Mouse (Mus musculus) embryonic stem cell, embryonic (primary cell): ENCODE data around the gene Dpep1.

ENCODE experiments used
- CTCF ChIA-PET, 4 experiments: fragments of 300-600 bp in 2 of 4; fragments of 350-600 bp in 2 of 4; sonication (Branson Sonifier 250); formaldehyde crosslinking; loops; one replicate each; lab custom pipeline; 2022; ENCODE audit warnings: inconsistent platforms in 2 of 4; lab: Charles Lee
- POLR2A ChIA-PET, 4 experiments: fragments of 300-600 bp in 2 of 4; fragments of 350-600 bp in 2 of 4; sonication (Branson Sonifier 250); formaldehyde crosslinking; loops; one replicate each; lab custom pipeline; 2022; ENCODE audit warnings: antibody characterized with exemption in 4 of 4, inconsistent platforms in 1 of 4; lab: Charles Lee

Gene Dpep1

DNA sequence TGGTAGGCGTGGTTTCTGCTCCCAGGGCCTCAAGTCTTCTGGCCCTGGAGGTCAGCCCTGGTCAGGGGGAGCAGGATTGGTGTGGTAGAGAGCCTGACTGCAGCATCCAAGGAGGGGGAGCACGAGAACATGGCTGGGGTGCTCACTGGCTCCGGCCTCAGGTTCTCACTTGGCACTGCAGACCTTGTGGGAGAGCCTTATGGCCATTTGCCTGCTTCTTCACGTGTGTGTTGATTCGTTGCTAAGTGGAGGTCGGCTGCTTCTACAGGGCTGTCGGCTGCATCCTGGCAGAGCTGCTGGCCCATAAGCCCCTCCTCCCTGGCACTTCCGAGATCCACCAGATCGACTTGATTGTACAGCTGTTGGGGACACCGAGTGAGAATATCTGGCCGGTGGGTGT is 44.3 kb downstream of the Dpep1 start:
- ChIA-PET POLR2A (interaction anchor here in 2 of 4 experiments (1.1 to 1.6 kb wide), 2 partner anchors 9 to 124 kb away, joined by 3 to 6 read pairs; no protein-coding TSS in a partner anchor), CTCF (interaction anchor here in 1 of 4 experiments (1.5 kb wide), 1 partner anchor 18 kb away, joined by 4 read pairs; the partner anchor contains the start of genes Chmp1a and Spata33)

DNA sequence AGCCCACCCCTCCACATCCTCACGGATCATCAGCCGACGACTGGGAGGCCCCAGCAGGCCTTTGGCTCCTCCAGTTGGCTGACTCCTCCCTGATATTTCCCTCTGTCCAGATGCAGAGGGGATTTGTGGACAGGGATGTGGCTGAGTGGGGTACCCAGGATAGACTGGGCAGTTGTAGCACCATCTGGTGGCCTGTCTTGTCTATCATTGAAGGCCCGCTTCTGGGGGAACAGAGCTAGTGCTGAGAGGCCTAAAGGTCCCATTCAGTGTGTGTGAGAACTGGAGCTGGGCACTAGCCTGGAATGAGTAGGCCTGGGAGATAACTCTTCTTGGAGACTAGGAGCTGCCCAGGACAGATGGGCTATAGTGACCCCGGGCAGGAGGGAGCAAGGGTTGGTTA is 45.7 kb downstream of the Dpep1 start:
- POLR2A ChIA-PET, result interaction anchor here in 3 of 4 experiments (0.5 to 9.1 kb wide), 12 partner anchors 12 to 124 kb away, joined by 3 to 53 read pairs (median 5); partner anchors contain the start of genes Chmp1a (in 2 of the 3), Spata33 (in 2 of the 3), Vps9d1 (in 1 of the 3) and Zfp276 (in 1 of the 3)
- CTCF ChIA-PET, result interaction anchor here in 3 of 4 experiments (0.5 to 3.5 kb wide), 13 partner anchors 8 to 297 kb away, joined by 3 to 19 read pairs (median 4); partner anchors contain the start of genes Chmp1a (in 3 of the 3) and Spata33 (in 3 of the 3)

DNA sequence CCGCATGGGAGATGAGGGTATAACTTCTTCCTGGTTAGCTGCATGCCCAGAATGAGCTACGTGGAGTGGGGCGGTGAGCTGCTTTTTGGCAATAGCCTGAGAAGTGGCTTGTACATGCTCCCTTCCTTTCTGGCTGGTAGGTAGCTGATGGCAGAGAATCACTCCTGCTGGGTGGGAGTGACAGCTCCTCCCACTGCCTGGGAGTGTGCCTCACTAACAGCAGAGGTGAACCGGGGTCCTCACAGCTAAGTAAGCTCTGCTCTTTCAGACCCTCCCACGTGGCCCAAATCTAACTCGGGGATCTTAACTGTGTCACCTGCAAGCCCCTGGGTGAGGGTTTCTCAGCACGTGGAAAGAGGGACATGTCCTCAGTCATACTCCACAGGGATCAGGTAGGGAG is 46.5 kb downstream of the Dpep1 start:
- CTCF ChIA-PET, result interaction anchor here (0.8 to 3.5 kb wide), 14 partner anchors 8 to 210 kb away, joined by 3 to 19 read pairs (median 5); partner anchors contain the start of genes Chmp1a (in 2 of the 4) and Spata33 (in 2 of the 4)
- POLR2A ChIA-PET, result interaction anchor here in 3 of 4 experiments (0.5 to 9.1 kb wide), 18 partner anchors 8 to 646 kb away, joined by 3 to 53 read pairs (median 8); partner anchors contain the start of genes Cdk10 (in 2 of the 3), Chmp1a (in 2 of the 3), Spata33 (in 2 of the 3) and Vps9d1 (in 1 of the 3)

DNA sequence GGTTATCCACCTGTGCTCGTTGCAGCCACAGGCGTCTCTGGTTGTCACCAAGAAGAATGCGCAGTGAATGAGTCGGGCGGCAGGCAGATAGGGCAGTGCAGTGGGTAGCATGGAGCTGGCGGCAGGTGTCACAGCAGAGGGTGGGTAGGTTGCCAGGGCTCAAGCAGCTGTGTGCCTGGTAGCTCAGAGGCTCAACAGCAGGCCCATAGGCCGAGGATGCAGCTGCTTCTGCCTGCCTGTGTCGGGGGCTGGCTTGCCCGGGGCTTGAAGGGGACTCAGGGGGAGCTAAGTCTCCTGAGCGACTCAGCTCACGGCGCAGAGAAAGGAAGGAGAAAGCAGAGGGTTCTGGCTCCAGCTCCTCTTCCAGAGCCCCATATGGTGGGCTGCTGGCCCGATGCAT is 47.3 kb downstream of the Dpep1 start:
- POLR2A ChIA-PET, result interaction anchor here (0.5 to 9.1 kb wide), 30 partner anchors 9 to 598 kb away, joined by 3 to 53 read pairs (median 5); partner anchors contain the start of genes Vps9d1 (in 3 of the 4), Zfp276 (in 3 of the 4), Cdk10 (in 2 of the 4) and Chmp1a (in 2 of the 4)
- CTCF ChIA-PET, result interaction anchor here in 3 of 4 experiments (0.6 to 3.5 kb wide), 15 partner anchors 9 to 411 kb away, joined by 3 to 19 read pairs (median 5); partner anchors contain the start of genes Chmp1a (in 1 of the 3), Mc1r (in 1 of the 3) and Spata33 (in 1 of the 3)

DNA sequence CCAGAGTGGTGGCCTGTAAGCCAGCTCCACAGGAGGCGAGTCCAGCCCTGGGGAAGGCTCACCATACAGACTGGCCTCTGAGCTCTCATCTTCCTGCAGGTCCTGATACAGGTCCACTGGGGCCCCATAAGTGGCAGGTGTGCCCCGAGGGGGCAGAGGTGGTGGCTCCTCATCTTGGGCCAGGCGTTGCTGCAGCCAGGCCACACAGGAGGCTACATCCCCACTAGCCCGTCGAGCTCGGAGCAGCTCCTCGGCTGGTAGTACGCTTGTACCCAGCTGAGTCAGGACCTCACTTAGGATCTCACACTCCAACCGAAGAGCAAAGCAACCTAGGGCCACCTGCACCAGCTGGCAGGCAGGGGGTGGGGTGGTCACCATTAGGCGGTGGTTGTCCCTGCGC is 47.7 kb downstream of the Dpep1 start:
- CTCF ChIA-PET, result interaction anchor here in 3 of 4 experiments (0.6 to 3.5 kb wide), 10 partner anchors 12 to 410 kb away, joined by 3 to 19 read pairs (median 6); partner anchors contain the start of genes Chmp1a (in 1 of the 3) and Spata33 (in 1 of the 3)
- POLR2A ChIA-PET, result interaction anchor here (0.5 to 9.1 kb wide), 36 partner anchors 8 to 598 kb away, joined by 3 to 53 read pairs (median 4); partner anchors contain the start of genes Vps9d1 (in 3 of the 4), Zfp276 (in 3 of the 4), Cdk10 (in 2 of the 4) and Chmp1a (in 2 of the 4)

DNA sequence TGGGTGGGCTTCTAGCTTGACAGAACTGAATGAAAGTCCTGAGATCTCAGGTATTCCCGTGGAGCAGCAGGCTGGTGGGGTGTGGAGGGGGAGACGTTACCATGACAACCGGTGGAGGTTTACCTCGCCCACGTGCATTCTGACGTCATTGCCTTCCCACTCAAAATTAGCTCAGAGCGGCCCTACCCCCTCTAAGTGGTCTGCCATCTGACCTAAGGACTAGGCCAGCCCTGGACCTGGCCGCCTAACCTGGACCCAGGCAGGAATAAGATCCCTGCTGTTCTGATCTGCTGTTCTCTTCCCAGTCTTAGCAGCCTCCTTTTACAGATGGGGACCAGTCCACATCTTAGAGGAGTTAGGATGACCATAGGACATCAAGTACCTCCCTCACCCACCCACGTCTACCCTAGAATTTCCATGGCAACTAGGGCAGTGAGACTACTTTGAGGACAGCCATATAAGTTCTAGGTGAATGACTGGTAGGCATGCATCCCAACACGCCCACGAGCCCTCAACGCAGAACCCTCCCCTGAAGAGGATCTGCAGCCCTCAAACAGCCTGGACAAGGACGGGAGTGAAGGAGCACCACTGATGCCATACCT is 49.0 kb downstream of the Dpep1 start:
- POLR2A ChIA-PET, result interaction anchor here (0.5 to 9.1 kb wide), 35 partner anchors 9 to 711 kb away, joined by 3 to 53 read pairs (median 5); partner anchors contain the start of genes Vps9d1 (in 3 of the 4), Zfp276 (in 3 of the 4), Cdk10 (in 2 of the 4) and Chmp1a (in 2 of the 4)
- CTCF ChIA-PET, result interaction anchor here in 3 of 4 experiments (0.5 to 3.5 kb wide), 8 partner anchors 11 to 172 kb away, joined by 3 to 19 read pairs (median 6); partner anchors contain the start of genes Chmp1a (in 2 of the 3), Spata33 (in 2 of the 3) and Mc1r (in 1 of the 3)

DNA sequence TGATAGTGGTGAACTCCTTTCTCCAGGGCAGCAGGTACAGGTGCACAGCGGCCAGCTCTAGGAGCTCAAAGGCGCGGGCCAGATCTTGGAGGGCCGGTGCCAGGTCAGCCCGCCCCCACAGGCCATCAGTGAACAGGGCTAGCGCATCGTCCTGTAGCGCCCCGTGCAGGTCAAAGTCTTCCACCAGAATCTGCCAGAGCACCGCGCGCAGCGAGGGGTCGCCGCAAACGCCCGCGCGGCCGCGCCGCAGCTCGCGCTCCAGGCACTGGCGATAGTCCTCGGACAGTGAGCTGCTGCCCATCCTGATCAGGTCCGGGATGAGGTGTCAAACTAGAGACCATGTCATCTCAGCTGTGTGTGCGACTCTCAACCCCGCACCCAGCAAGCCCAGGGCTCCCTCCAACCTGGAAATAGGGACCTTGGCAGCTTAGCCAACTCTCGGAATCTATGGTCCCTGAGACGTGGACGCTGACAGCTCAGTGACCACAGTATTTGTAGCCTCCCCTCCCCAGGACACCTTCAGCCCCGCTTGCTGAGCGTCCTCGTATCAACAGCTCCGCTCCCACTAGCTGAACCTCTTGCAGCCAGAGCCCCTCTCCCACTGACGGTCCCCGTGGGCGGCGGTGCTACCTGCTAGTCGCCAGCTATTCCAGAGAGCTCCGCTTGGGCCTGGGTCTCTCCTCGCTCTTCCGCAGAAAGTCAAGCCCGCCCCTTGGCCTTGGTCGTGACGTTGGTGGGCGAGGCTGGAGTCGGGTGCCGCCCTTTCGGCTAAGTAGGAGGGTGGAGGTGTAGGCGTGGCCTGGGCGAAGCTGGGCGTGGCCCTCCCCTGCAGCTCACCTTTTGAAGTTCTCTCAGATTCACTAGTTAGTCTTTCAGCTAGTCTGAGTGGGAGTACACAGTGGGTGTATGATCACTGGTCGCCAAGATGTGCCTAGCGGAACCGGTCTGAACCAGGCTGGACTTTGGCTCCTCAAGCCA is 49.8 kb downstream of the Dpep1 start, which contains the start of gene Spata2l:
Gene Spata2l, minus strand, starts transcription at position 714 of the 978 bp plus-strand sequence.
- ChIA-PET CTCF (interaction anchor here (0.5 to 2.0 kb wide), 24 partner anchors 9 to 1624 kb away, joined by 3 to 9 read pairs (median 4); partner anchors contain the start of genes Chmp1a (in 3 of the 4), Spata33 (in 3 of the 4), Mc1r (in 2 of the 4) and Cdk10 (in 1 of the 4)), POLR2A (interaction anchor here (0.5 to 9.1 kb wide), 55 partner anchors 9 to 932 kb away, joined by 3 to 53 read pairs (median 4); partner anchors contain the start of genes Vps9d1 (in 4 of the 4), Zfp276 (in 4 of the 4), Chmp1a (in 3 of the 4) and Spata33 (in 3 of the 4))

DNA sequence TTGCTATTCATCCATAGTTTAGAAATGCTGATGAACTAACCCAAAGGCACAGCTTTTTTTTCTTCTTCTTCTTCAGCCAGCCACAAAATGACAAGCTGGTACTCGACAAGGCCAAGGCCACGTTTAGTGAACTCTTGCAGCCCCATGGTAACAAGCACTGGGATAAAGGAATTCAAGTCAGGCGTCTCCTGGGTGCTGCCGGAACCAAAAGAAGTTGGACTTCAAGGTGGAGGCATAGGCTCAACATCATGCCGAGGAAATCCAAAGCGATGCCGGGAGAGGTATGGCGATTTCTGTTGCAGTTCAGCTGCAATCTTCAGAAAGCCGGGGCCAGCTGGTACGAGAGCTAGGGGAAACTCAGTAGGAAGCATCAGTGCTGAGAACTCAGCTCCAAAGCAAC is 53.4 kb downstream of the Dpep1 start:
- POLR2A ChIA-PET, result interaction anchor here in 2 of 4 experiments (1.0 to 9.1 kb wide), 8 partner anchors 11 to 134 kb away, joined by 3 to 46 read pairs (median 3); partner anchors contain the start of genes Vps9d1 (in 2 of the 2), Zfp276 (in 2 of the 2), Chmp1a (in 1 of the 2) and Spata33 (in 1 of the 2)
- CTCF ChIA-PET, result interaction anchor here in 3 of 4 experiments (0.5 to 0.7 kb wide), 6 partner anchors 7 to 902 kb away, joined by 3 to 9 read pairs (median 5); no protein-coding TSS in a partner anchor

DNA sequence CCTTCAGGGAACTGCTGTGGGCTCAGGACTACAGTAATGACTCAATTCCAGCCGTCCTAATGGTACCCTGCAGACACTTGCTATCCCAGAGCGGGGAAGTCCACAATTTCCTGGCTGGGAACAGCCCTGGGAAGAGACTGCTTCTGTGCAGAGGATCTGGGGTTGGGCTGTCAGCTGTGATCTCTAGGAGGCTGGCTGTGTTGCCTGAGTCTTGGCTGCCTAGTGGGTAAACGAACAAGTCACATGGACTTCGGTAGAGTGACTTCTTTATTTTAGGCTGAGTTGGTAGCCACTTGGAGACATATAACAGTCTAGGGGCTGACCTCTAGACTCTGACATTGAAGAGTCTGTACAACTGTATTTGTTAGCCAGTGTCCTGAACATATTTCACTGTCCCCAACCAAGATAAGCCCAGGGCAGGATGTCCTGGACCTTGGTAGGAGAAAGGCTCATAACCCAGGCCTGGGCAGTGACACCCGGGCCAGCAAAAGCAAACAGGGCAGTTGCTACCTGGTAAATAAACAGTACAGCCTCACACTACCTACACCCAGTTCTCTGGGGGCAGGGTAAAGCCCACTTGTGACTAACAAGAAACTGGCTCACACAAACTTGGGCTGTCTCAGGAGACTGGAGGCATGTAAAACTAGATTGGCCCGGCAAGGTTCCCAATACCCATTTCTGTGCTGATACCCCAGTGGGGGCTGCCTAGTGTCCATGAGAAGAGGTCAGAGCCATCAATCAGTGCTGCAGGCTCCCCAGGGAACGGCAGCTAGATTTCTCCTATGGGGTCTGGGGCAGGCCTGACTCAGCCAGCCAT is 56.3 kb downstream of the Dpep1 start:
- POLR2A ChIA-PET, result interaction anchor here in 2 of 4 experiments (0.8 to 4.7 kb wide), 3 partner anchors 12 to 139 kb away, joined by 3 to 26 read pairs (median 3); partner anchors contain the start of genes Vps9d1 (in 1 of the 2) and Zfp276 (in 1 of the 2)
- CTCF ChIA-PET, result no interaction called here

DNA sequence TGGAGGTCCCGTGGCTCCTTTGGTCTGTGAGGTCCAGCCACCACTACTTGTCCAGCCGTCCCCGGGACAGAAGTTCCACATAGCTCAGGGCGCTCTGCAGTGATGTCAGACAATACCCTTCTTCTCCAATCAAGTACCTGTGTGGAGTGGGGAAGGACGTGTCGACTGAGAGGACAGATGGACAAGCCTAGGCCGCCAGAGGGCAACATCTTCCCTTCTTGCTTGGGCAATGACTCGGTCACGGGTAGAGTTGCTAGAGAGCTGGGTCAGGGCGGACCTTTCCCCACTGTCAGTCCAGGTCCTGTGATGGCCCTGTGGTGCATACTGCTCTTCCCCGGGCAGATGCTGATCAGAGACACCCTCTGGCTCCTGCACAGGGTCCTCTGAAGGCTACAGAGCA is 57.0 kb downstream of the Dpep1 start:
- CTCF ChIA-PET, result interaction anchor here in 2 of 4 experiments (0.6 to 1.1 kb wide), 4 partner anchors 9 to 143 kb away, joined by 3 to 4 read pairs (median 4); no protein-coding TSS in a partner anchor

DNA sequence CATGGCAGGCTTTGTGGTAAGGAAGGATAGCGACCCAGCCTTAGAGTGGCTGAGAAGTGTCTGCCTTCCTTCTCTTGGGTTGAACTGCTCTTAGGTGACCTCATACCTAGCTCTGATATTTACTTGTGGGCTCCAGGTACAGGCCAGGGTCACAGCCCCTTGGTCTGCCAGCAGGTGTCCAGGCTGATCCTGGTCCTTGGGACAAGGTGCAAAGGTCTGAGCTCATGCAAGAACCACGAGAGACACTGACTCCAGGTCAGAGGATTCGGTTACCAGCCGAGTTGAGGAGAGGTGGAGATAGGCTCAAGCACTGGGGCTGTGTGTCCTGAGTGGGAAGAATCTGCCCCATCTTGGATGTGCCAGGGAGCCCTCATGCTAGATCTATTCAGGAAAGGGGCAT is 58.3 kb downstream of the Dpep1 start:
- CTCF ChIA-PET, result no interaction called here
- POLR2A ChIA-PET, result interaction anchor here (0.6 to 6.7 kb wide), 7 partner anchors 8 to 1457 kb away, joined by 3 to 53 read pairs (median 4); partner anchors contain the start of genes Spata2l (in 2 of the 4), Vps9d1 (in 1 of the 4) and Zfp276 (in 1 of the 4)

More for the DNA sequence above, 57.0 kb downstream of the Dpep1 start:
- POLR2A ChIA-PET, result interaction anchor here in 2 of 4 experiments (0.6 to 6.7 kb wide), 5 partner anchors 9 to 213 kb away, joined by 3 to 53 read pairs (median 4); partner anchors contain the start of genes Spata2l (in 1 of the 2), Vps9d1 (in 1 of the 2) and Zfp276 (in 1 of the 2)

DNA sequence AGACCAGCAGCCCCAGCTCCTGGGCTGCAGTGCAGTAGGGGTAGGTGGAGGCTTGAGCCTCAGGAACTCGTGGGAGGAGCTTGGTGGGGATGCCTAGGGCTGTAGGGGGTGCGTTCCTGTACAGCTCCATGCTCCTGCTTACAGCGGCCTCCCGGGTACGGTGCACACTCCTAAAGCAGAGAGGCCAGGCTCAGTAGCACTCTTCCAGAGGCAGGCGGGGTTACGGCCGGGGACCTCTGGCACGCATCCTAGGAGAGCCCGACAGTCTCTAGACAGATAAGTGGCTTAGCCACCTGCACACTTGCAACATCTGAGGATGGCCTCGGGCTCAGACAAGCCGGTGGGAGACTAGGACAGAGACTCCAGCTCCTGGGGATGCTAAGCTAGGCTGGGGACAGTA is 59.5 kb downstream of the Dpep1 start:
- CTCF ChIA-PET, result interaction anchor here in 3 of 4 experiments (0.6 to 1.9 kb wide), 5 partner anchors 12 to 162 kb away, joined by 3 to 7 read pairs (median 4); partner anchors contain the start of gene Mc1r (in 1 of the 3)
- POLR2A ChIA-PET, result interaction anchor here in 3 of 4 experiments (0.6 to 6.7 kb wide), 19 partner anchors 8 to 203 kb away, joined by 3 to 53 read pairs (median 4); partner anchors contain the start of genes Spata2l (in 3 of the 3), Cdk10 (in 2 of the 3), Chmp1a (in 2 of the 3) and Spata33 (in 2 of the 3)

DNA sequence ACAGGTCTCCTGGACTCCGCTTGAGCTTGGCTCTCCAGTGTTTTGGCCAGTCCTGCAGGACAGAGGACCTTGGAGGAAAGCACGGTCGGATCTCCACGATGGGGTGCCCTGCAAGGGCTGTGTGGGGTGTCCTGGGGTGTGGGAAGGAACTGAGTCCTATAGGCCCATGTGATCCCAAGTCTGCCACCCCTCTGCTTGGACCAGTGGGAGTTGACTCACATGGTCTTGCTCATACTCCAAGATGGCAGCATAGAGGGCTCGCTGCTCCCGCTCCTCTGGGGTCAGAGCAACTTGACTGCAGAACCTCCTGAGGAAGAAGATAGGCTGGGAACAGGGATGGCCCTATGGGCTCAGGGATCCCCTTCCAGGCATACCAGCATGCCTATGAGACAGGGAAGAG is 61.7 kb downstream of the Dpep1 start:
- ChIA-PET POLR2A (interaction anchor here in 1 of 4 experiments (1.3 to 6.7 kb wide), 5 partner anchors 10 to 36 kb away, joined by 3 to 53 read pairs (median 5); partner anchors contain the start of genes Chmp1a, Spata2l and Spata33), CTCF (interaction anchor here in 2 of 4 experiments (1.1 to 1.3 kb wide), 2 partner anchors 14 to 42 kb away, joined by 3 read pairs; no protein-coding TSS in a partner anchor)

DNA sequence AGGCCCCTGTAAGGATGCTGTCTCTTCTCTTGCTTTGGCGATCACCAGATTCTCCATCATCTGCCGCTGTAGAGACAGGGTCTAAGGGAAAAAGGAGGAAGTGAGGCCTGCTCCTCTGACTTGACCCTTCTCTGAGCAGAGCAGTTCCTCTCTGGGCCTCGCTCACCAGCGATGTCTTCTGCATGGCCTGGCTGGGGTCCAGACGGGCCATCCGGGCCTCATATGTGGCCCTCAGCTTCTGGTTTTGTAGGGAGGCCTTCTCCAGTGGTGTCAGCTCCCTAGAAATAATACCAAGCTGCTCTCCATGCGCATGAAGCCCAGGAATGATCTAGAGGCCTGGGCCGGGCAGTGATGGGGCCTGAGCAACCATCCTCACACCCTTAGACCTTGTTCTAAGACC is 62.6 kb downstream of the Dpep1 start:
- ChIA-PET POLR2A (interaction anchor here in 1 of 4 experiments (1.1 to 6.7 kb wide), 2 partner anchors 15 to 23 kb away, joined by 4 to 53 read pairs; partner anchors contain the start of gene Spata2l), CTCF (interaction anchor here in 2 of 4 experiments (1.1 to 1.3 kb wide), 2 partner anchors 15 to 42 kb away, joined by 3 read pairs; no protein-coding TSS in a partner anchor)

DNA sequence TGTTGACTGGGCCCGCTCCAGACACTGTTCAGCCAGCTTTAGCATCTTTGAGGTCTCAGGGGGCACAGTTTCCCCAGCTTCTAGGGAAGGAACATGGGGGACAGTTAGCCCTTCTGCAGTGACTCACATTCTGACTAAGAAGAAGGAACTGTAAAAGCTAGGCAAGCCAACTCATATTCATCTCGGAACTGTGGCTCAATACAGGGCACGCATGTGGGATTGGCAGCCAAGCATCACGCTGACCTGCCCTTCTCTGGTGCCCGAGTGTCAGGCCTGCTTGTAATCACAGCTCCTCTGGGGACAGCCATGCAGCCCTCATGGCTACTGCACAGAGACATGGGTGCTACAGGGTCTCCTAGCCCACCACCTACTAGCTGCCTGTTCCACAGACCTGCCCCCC is 64.9 kb downstream of the Dpep1 start:
- CTCF ChIA-PET, result no interaction called here
- POLR2A ChIA-PET, result interaction anchor here in 2 of 4 experiments (1.2 to 1.5 kb wide), 3 partner anchors 13 to 29 kb away, joined by 3 read pairs; no protein-coding TSS in a partner anchor
